Mouse (Mus musculus) hindbrain, embryonic 13.5 days (tissue): ENCODE measurements at regions not wholly inside any gene's neighbourhood (a gene's known extent, or its start where the extent isn't known, plus 50 kb on each side); places are given as distances from the start of the nearest gene placed in this dataset.

Experiments used
- ATAC-seq: fragments of 200-750 bp; cut with Nextera tagmentation; 2 replicates; pipeline ENCODE4 v1.8.0; 2017; ENCODE audit warnings: moderate TSS enrichment; ENCODE audit not compliant: low FRiP score
- H3K27ac ChIP-seq: fragments of 300-500 bp; sonication (generic); 2 replicates; pipeline ENCODE4 v1.5.1; 2015; ENCODE audit warnings: inconsistent platforms, mild to moderate bottlenecking, moderate library complexity
- H3K27me3 ChIP-seq: fragments of 300-500 bp; sonication (generic); 2 replicates; pipeline ENCODE4 v1.6.1; 2015; ENCODE audit warnings: mild to moderate bottlenecking, inconsistent platforms
- H3K36me3 ChIP-seq: fragments of 300-500 bp; sonication (generic); 2 replicates; pipeline ENCODE4 v1.6.1; 2015; ENCODE audit warnings: mild to moderate bottlenecking, inconsistent platforms
- H3K4me1 ChIP-seq: fragments of 300-500 bp; sonication (generic); replicated peaks from 2 replicates; pipeline ENCODE4 v1.6.1; 2015; ENCODE audit warnings: inconsistent platforms
- H3K4me2 ChIP-seq: fragments of 300-500 bp; sonication (generic); 2 replicates; pipeline ENCODE4 v1.6.1; 2015; ENCODE audit warnings: inconsistent platforms, mild to moderate bottlenecking, moderate library complexity
- H3K4me3 ChIP-seq: fragments of 300-500 bp; sonication (generic); 2 replicates; pipeline ENCODE4 v1.5.1; 2015; ENCODE audit warnings: mild to moderate bottlenecking, inconsistent platforms
- H3K9ac ChIP-seq: fragments of 300-500 bp; sonication (generic); 2 replicates; pipeline ENCODE4 v1.6.1; 2015; ENCODE audit warnings: mild to moderate bottlenecking, inconsistent platforms
- H3K9me3 ChIP-seq: fragments of 300-500 bp; sonication (generic); 2 replicates; pipeline ENCODE4 v1.6.1; 2016; ENCODE audit warnings: inconsistent platforms
- WGBS: fragments of 180-500 bp; shearing (Covaris S2); methylation state at CpG from one replicate; pipeline ENCODE4 v1.1.7; 2015; 5-methylcytosine and 5-hydroxymethylcytosine counted together

- Histone ChIP-seq H3K9me3 (no peaks in the 10 kb centered on the region), H3K9ac (no peak overlapping the region), H3K4me3 (no peak overlapping the region), H3K27ac (no peak overlapping the region), H3K36me3 (no peaks in the 10 kb centered on the region), H3K4me2 (no peak overlapping the region), H3K4me1 (no peaks in the 10 kb centered on the region), H3K27me3 (no peaks in the 10 kb centered on the region)
- ATAC-seq: no peak
- WGBS: 93% methylated on average over 2 of the region's 2 CpGs
These were observed 1273.3 kb upstream of the Sel1l start for GRCm38 (mm10) chr12:93122216-93122615.

GRCm38 (mm10) chr12:93088031-93088790 lies 1239.3 kb upstream of the Sel1l start:
- H3K4me3 ChIP-seq: no peak overlapping the region
- no peak overlapping the region for H3K4me2 ChIP-seq
- H3K9me3 ChIP-seq: no peaks in the 10 kb centered on the region
- no peaks in the 10 kb centered on the region for H3K4me1 ChIP-seq
- no peak overlapping the region for H3K27ac ChIP-seq
- peak; percentile 65 for ATAC-seq
- 56% methylated on average over 5 of the region's 5 CpGs for WGBS
- H3K36me3 ChIP-seq: no peaks in the 10 kb centered on the region
- H3K27me3 ChIP-seq: no peaks in the 10 kb centered on the region
- no peak overlapping the region for H3K9ac ChIP-seq

GRCm38 (mm10) chr12:93063864-93064263 lies 1214.9 kb upstream of the Sel1l start:
- H3K27me3 ChIP-seq: no peaks in the 10 kb centered on the region
- no peak overlapping the region for H3K4me3 ChIP-seq
- H3K27ac ChIP-seq: no peak overlapping the region
- H3K4me2 ChIP-seq: no peak overlapping the region
- H3K4me1 ChIP-seq: no peaks in the 10 kb centered on the region
- no peak overlapping the region for H3K9ac ChIP-seq
- no peaks in the 10 kb centered on the region for H3K9me3 ChIP-seq
- no peak for ATAC-seq
- WGBS: 88% methylated on average over 1 of the region's 1 CpGs
- H3K36me3 ChIP-seq: no peaks in the 10 kb centered on the region

- no peak overlapping the region for H3K27ac ChIP-seq
- ATAC-seq: no peak
- no peak overlapping the region for H3K9ac ChIP-seq
- no peaks in the 10 kb centered on the region for H3K4me1 ChIP-seq
- no peaks in the 10 kb centered on the region for H3K36me3 ChIP-seq
- H3K4me3 ChIP-seq: no peak overlapping the region
- no peaks in the 10 kb centered on the region for H3K9me3 ChIP-seq
- no peaks in the 10 kb centered on the region for H3K27me3 ChIP-seq
- no peak overlapping the region for H3K4me2 ChIP-seq
These were observed 1170.7 kb upstream of the Sel1l start for GRCm38 (mm10) chr12:93019633-93020032.

GRCm38 (mm10) chr12:93011583-93011982 lies 1162.6 kb upstream of the Sel1l start:
- H3K4me1 ChIP-seq: no peaks in the 10 kb centered on the region
- no peaks in the 10 kb centered on the region for H3K36me3 ChIP-seq
- no peaks in the 10 kb centered on the region for H3K27me3 ChIP-seq
- H3K27ac ChIP-seq: no peak overlapping the region
- ATAC-seq: no peak
- H3K4me2 ChIP-seq: no peak overlapping the region
- no peak overlapping the region for H3K9ac ChIP-seq
- no peak overlapping the region for H3K4me3 ChIP-seq
- no peaks in the 10 kb centered on the region for H3K9me3 ChIP-seq

GRCm38 (mm10) chr12:93006844-93007365 lies 1157.9 kb upstream of the Sel1l start:
- no peak for ATAC-seq
- Histone ChIP-seq H3K4me1 (no peaks in the 10 kb centered on the region), H3K27ac (no peak overlapping the region), H3K9me3 (no peaks in the 10 kb centered on the region), H3K4me3 (no peak overlapping the region), H3K9ac (no peak overlapping the region), H3K27me3 (no peaks in the 10 kb centered on the region), H3K36me3 (no peaks in the 10 kb centered on the region), H3K4me2 (no peak overlapping the region)
- WGBS: 54% methylated on average over 2 of the region's 2 CpGs

- H3K9me3 ChIP-seq: no peaks in the 10 kb centered on the region
- no peak overlapping the region for H3K27ac ChIP-seq
- H3K4me3 ChIP-seq: no peak overlapping the region
- 90% methylated on average over 4 of the region's 4 CpGs for WGBS
- H3K27me3 ChIP-seq: no peaks in the 10 kb centered on the region
- no peak overlapping the region for H3K4me2 ChIP-seq
- no peaks in the 10 kb centered on the region for H3K4me1 ChIP-seq
- H3K36me3 ChIP-seq: no peaks in the 10 kb centered on the region
- no peak overlapping the region for H3K9ac ChIP-seq
- no peak for ATAC-seq
These were observed 1154.2 kb upstream of the Sel1l start for GRCm38 (mm10) chr12:93003125-93003524.

- Histone ChIP-seq H3K4me1 (no peaks in the 10 kb centered on the region), H3K9me3 (no peaks in the 10 kb centered on the region), H3K36me3 (no peaks in the 10 kb centered on the region), H3K27ac (no peak overlapping the region), H3K4me3 (no peak overlapping the region), H3K9ac (no peak overlapping the region), H3K4me2 (no peak overlapping the region), H3K27me3 (no peaks in the 10 kb centered on the region)
- 61% methylated on average over 3 of the region's 3 CpGs for WGBS
- ATAC-seq: no peak
These were observed 1126.7 kb upstream of the Sel1l start for GRCm38 (mm10) chr12:92975698-92976097.

GRCm38 (mm10) chr12:92944352-92944751 lies 1095.4 kb upstream of the Sel1l start:
- no peaks in the 10 kb centered on the region for H3K4me1 ChIP-seq

GRCm38 (mm10) chr12:92927591-92927990 lies 1078.6 kb upstream of the Sel1l start:
- Histone ChIP-seq H3K4me1 (peaks cover 7% of the 10 kb centered on the region; the same call in 1 of the 2 replicates), H3K36me3 (no peaks in the 10 kb centered on the region), H3K27me3 (no peaks in the 10 kb centered on the region), H3K9me3 (no peaks in the 10 kb centered on the region), H3K27ac (no peak overlapping the region), H3K4me2 (no peak overlapping the region), H3K9ac (no peak overlapping the region), H3K4me3 (no peak overlapping the region)
- WGBS: 55% methylated on average over 2 of the region's 2 CpGs
- no peak for ATAC-seq

More at GRCm38 (mm10) chr12:92944352-92944751, 1095.4 kb upstream of the Sel1l start:
- H3K27ac ChIP-seq: no peak overlapping the region
- no peak overlapping the region for H3K4me2 ChIP-seq
- H3K9ac ChIP-seq: no peak overlapping the region
- no peak overlapping the region for H3K4me3 ChIP-seq
- no peak for ATAC-seq
- no peaks in the 10 kb centered on the region for H3K27me3 ChIP-seq
- 0 out of 2 replicates have a peak, but pooled peaks cover 3% of the 10 kb centered on the region for H3K9me3 ChIP-seq
- no peaks in the 10 kb centered on the region for H3K36me3 ChIP-seq
- WGBS: 93% methylated on average over 3 of the region's 3 CpGs

GRCm38 (mm10) chr12:92926942-92927341 lies 1078.0 kb upstream of the Sel1l start:
- no peak overlapping the region for H3K4me2 ChIP-seq
- peaks cover 7% of the 10 kb centered on the region; the same call in 1 of the 2 replicates for H3K4me1 ChIP-seq
- no peaks in the 10 kb centered on the region for H3K36me3 ChIP-seq
- no peak for ATAC-seq
- H3K9me3 ChIP-seq: no peaks in the 10 kb centered on the region
- H3K9ac ChIP-seq: no peak overlapping the region
- no peak overlapping the region for H3K27ac ChIP-seq
- H3K4me3 ChIP-seq: no peak overlapping the region
- WGBS: 29% methylated on average over 1 of the region's 1 CpGs
- no peaks in the 10 kb centered on the region for H3K27me3 ChIP-seq

GRCm38 (mm10) chr12:92919920-92920319 lies 1071.0 kb upstream of the Sel1l start:
- no peak overlapping the region for H3K4me3 ChIP-seq
- no peaks in the 10 kb centered on the region for H3K9me3 ChIP-seq
- no peaks in the 10 kb centered on the region for H3K36me3 ChIP-seq
- no peak for ATAC-seq
- WGBS: 89% methylated on average over 3 of the region's 3 CpGs
- H3K27me3 ChIP-seq: no peaks in the 10 kb centered on the region
- no peaks in the 10 kb centered on the region for H3K4me1 ChIP-seq
- H3K27ac ChIP-seq: no peak overlapping the region
- H3K4me2 ChIP-seq: no peak overlapping the region
- H3K9ac ChIP-seq: no peak overlapping the region

- ATAC-seq: no peak
- H3K9ac ChIP-seq: no peak overlapping the region
- no peak overlapping the region for H3K4me3 ChIP-seq
- H3K4me1 ChIP-seq: no peaks in the 10 kb centered on the region
- 79% methylated on average over 3 of the region's 3 CpGs for WGBS
- H3K27me3 ChIP-seq: no peaks in the 10 kb centered on the region
- no peak overlapping the region for H3K4me2 ChIP-seq
- no peak overlapping the region for H3K27ac ChIP-seq
- H3K9me3 ChIP-seq: no peaks in the 10 kb centered on the region
- H3K36me3 ChIP-seq: no peaks in the 10 kb centered on the region
These were observed 1067.3 kb upstream of the Sel1l start for GRCm38 (mm10) chr12:92916267-92916666.
